Mouse (Mus musculus): ENCODE data around the gene Inpp5k.

Inpp5k gene

GRCm38 (mm10) chr11:75620136-75620780, 10.5 kb upstream of the Inpp5k start:
- no peak for DNase-seq

- DNase-seq: no peak
Observed at GRCm38 (mm10) chr11:75621426-75621825, 9.4 kb upstream of the Inpp5k start.

GRCm38 (mm10) chr11:75622588-75623329, 8.0 kb upstream of the Inpp5k start:
- DNase-seq: peak; percentile 66

GRCm38 (mm10) chr11:75624102-75624554, 6.7 kb upstream of the Inpp5k start:
- no peak for DNase-seq

- no peak for DNase-seq
Observed at GRCm38 (mm10) chr11:75625820-75626219, 5.0 kb upstream of the Inpp5k start.

GRCm38 (mm10) chr11:75630098-75630497, 690 bp upstream of the Inpp5k start:
- no peak for DNase-seq

GRCm38 (mm10) chr11:75631561-75632225, 905 bp downstream of the Inpp5k start:
- peak; percentile 56 for DNase-seq

GRCm38 (mm10) chr11:75632921-75633320, 2.1 kb downstream of the Inpp5k start:
- DNase-seq: no peak

GRCm38 (mm10) chr11:75634801-75635200, 4.0 kb downstream of the Inpp5k start:
- DNase-seq: no peak

- no peak for DNase-seq
Observed at GRCm38 (mm10) chr11:75635315-75635714, 4.5 kb downstream of the Inpp5k start.

GRCm38 (mm10) chr11:75643323-75643722, 12.5 kb downstream of the Inpp5k start:
- no peak for DNase-seq

GRCm38 (mm10) chr11:75644684-75645083, 13.9 kb downstream of the Inpp5k start:
- peak; percentile 57 for DNase-seq

GRCm38 (mm10) chr11:75647681-75648211, 17.0 kb downstream of the Inpp5k start:
- DNase-seq: no peak

- DNase-seq: no peak
Observed at GRCm38 (mm10) chr11:75649155-75649561, 18.4 kb downstream of the Inpp5k start.

GRCm38 (mm10) chr11:75650311-75650710, 19.5 kb downstream of the Inpp5k start, which contains the start of gene Myo1c:
TSS of gene Myo1c (plus strand) at chr11:75650504.
- no peak for DNase-seq

GRCm38 (mm10) chr11:75650958-75651425, 20.2 kb downstream of the Inpp5k start:
- no peak for DNase-seq

GRCm38 (mm10) chr11:75651426-75652221, 20.8 kb downstream of the Inpp5k start:
- DNase-seq: peak; percentile 78

GRCm38 (mm10) chr11:75652222-75652941, 21.6 kb downstream of the Inpp5k start:
- DNase-seq: peak; percentile 82

- peak; percentile 24 for DNase-seq
Observed at GRCm38 (mm10) chr11:75652942-75653684, 22.3 kb downstream of the Inpp5k start.

GRCm38 (mm10) chr11:75653781-75654470, 23.1 kb downstream of the Inpp5k start:
- peak; percentile 84 for DNase-seq
